Mouse (Mus musculus): ENCODE measurements around the gene Foxn3. TPM values are rescaled to one million over a fixed set of nuclear protein-coding genes. Genes with fewer than 3 reads are reported as not detected.

Foxn3 gene
- polyA plus RNA-seq, 1 experiment from 2014 or later = 66.4 TPM

DNA sequence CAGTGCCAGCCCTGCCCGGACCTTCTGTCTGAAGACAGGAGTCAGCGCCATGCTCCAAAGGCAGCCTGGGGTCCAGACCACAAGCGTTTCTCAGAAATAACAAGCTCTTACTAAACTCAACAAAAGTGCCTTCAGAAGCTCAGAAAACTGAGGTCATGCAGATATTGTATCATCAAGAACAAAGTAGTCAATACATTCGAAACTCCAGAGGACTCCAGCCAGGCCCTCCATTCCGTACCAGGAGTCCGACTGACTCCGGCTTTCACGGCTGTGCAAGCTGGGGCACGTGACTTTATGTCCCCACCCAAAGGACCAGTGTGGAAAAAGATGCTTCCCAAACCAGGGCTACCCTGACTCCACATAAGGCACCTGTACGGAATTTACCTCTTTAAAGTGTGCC is 195.1 kb downstream of the Foxn3 start:
- no peaks in the 10 kb centered on the region for H3K27me3 ChIP-seq (ENCODE audit: control insufficient read depth, insufficient read depth, low read depth, low read length)
- no peak for ATAC-seq
- no peak overlapping the region for H3K4me3 ChIP-seq (ENCODE audit: low read depth, low read length)
- H3K4me1 ChIP-seq (ENCODE audit: control insufficient read depth, insufficient read depth, low read length) = peaks cover 7% of the 10 kb centered on the region
- H3K27ac ChIP-seq (ENCODE audit: low read length) = no peak overlapping the region
- H3K9me3 ChIP-seq (replicated peaks; ENCODE audit: control insufficient read depth, low read length, poor library complexity, severe bottlenecking) = no peaks in the 10 kb centered on the region
- no peaks in the 10 kb centered on the region for H3K36me3 ChIP-seq (ENCODE audit: control insufficient read depth, insufficient read depth, low read length)
- 92% methylated on average over 10 of the region's 10 CpGs for WGBS
- H3K4me2 ChIP-seq (ENCODE audit: low read length) = no peak overlapping the region
- H3K9ac ChIP-seq (ENCODE audit: low read depth, low read length) = no peak overlapping the region

- no peak overlapping the region for H3K9ac ChIP-seq (ENCODE audit: low read depth, low read length)
- no peak overlapping the region for H3K4me3 ChIP-seq (ENCODE audit: low read depth, low read length)
- H3K9me3 ChIP-seq (replicated peaks; ENCODE audit: control insufficient read depth, low read length, poor library complexity, severe bottlenecking) = no peaks in the 10 kb centered on the region
- no peak for ATAC-seq
- no peaks in the 10 kb centered on the region for H3K27me3 ChIP-seq (ENCODE audit: control insufficient read depth, insufficient read depth, low read depth, low read length)
- H3K4me1 ChIP-seq (ENCODE audit: control insufficient read depth, insufficient read depth, low read length) = peaks cover 7% of the 10 kb centered on the region
- H3K27ac ChIP-seq (ENCODE audit: low read length) = no peak overlapping the region
- H3K36me3 ChIP-seq (ENCODE audit: control insufficient read depth, insufficient read depth, low read length) = no peaks in the 10 kb centered on the region
- WGBS = 87% methylated on average over 9 of the region's 9 CpGs
- no peak overlapping the region for H3K4me2 ChIP-seq (ENCODE audit: low read length)
Observed at GRCm38 (mm10) chr12:99365999-99366398, 197.4 kb downstream of the Foxn3 start.

DNA sequence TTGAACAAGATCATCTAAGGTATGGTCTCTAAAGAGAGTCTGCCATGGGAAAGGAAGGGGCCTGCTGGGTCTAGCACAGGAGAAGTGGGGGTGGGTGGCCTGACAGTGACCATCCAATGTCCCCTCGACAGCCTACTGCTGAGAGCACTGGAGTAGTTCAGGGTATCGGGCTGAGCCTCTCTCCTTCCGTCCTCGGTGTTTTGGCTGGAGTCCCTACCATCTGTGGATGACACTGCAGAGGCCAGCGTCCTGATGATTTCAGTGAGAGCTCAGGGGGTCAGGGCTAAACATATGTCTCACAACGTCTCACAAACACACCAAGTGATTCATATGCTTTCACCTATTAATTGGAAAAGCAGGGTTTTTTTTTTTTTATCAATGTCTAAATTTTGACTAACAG is 199.2 kb downstream of the Foxn3 start:
- H3K4me1 ChIP-seq (ENCODE audit: control insufficient read depth, insufficient read depth, low read length) = peaks cover 2% of the 10 kb centered on the region
- WGBS = 80% methylated on average over 6 of the region's 6 CpGs
- H3K4me2 ChIP-seq (ENCODE audit: low read length) = no peak overlapping the region
- H3K27ac ChIP-seq (ENCODE audit: low read length) = no peak overlapping the region
- H3K27me3 ChIP-seq (ENCODE audit: control insufficient read depth, insufficient read depth, low read depth, low read length) = no peaks in the 10 kb centered on the region
- no peak overlapping the region for H3K9ac ChIP-seq (ENCODE audit: low read depth, low read length)
- H3K4me3 ChIP-seq (ENCODE audit: low read depth, low read length) = no peak overlapping the region
- H3K9me3 ChIP-seq (replicated peaks; ENCODE audit: control insufficient read depth, low read length, poor library complexity, severe bottlenecking) = no peaks in the 10 kb centered on the region
- no peak for ATAC-seq
- H3K36me3 ChIP-seq (ENCODE audit: control insufficient read depth, insufficient read depth, low read length) = no peaks in the 10 kb centered on the region

- Histone ChIP-seq H3K27ac (ENCODE audit: low read length) (no peak overlapping the region), H3K9me3 (replicated peaks; ENCODE audit: control insufficient read depth, low read length, poor library complexity, severe bottlenecking) (no peaks in the 10 kb centered on the region), H3K36me3 (ENCODE audit: control insufficient read depth, insufficient read depth, low read length) (no peaks in the 10 kb centered on the region), H3K27me3 (ENCODE audit: control insufficient read depth, insufficient read depth, low read depth, low read length) (no peaks in the 10 kb centered on the region), H3K4me1 (ENCODE audit: control insufficient read depth, insufficient read depth, low read length) (peaks cover 2% of the 10 kb centered on the region), H3K9ac (ENCODE audit: low read depth, low read length) (no peak overlapping the region), H3K4me3 (ENCODE audit: low read depth, low read length) (no peak overlapping the region), H3K4me2 (ENCODE audit: low read length) (no peak overlapping the region)
- 94% methylated on average over 6 of the region's 6 CpGs for WGBS
- ATAC-seq = no peak
Observed at GRCm38 (mm10) chr12:99363024-99363423, 200.4 kb downstream of the Foxn3 start.

DNA sequence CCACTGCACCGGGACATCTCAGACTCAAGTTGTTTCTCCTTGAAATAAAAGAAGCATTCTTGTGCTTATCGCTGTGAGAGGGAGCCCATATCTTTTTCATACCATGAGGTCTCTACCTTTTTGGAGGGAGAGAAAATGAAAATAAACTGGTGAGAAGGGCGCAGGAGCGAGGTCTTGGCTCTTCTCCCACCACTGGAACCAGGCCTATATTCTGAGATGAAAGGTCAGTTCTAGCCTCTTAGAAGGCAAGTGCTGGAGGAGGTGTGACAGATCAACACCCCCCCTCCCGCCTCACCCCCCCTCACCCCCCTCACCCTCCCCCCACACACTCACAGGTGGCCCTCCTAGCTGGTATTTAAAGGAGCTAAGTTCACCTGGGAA is 201.6 kb downstream of the Foxn3 start:
- Histone ChIP-seq H3K27me3 (ENCODE audit: control insufficient read depth, insufficient read depth, low read depth, low read length) (no peaks in the 10 kb centered on the region), H3K9ac (ENCODE audit: low read depth, low read length) (no peak overlapping the region), H3K4me3 (ENCODE audit: low read depth, low read length) (no peak overlapping the region), H3K4me1 (ENCODE audit: control insufficient read depth, insufficient read depth, low read length) (no peaks in the 10 kb centered on the region; the same call in 1 of the 2 replicates), H3K4me2 (ENCODE audit: low read length) (no peak overlapping the region), H3K36me3 (ENCODE audit: control insufficient read depth, insufficient read depth, low read length) (no peaks in the 10 kb centered on the region), H3K27ac (ENCODE audit: low read length) (no peak overlapping the region), H3K9me3 (replicated peaks; ENCODE audit: control insufficient read depth, low read length, poor library complexity, severe bottlenecking) (no peaks in the 10 kb centered on the region)
- ATAC-seq = no peak
- WGBS = 64% methylated on average over 5 of the region's 5 CpGs

DNA sequence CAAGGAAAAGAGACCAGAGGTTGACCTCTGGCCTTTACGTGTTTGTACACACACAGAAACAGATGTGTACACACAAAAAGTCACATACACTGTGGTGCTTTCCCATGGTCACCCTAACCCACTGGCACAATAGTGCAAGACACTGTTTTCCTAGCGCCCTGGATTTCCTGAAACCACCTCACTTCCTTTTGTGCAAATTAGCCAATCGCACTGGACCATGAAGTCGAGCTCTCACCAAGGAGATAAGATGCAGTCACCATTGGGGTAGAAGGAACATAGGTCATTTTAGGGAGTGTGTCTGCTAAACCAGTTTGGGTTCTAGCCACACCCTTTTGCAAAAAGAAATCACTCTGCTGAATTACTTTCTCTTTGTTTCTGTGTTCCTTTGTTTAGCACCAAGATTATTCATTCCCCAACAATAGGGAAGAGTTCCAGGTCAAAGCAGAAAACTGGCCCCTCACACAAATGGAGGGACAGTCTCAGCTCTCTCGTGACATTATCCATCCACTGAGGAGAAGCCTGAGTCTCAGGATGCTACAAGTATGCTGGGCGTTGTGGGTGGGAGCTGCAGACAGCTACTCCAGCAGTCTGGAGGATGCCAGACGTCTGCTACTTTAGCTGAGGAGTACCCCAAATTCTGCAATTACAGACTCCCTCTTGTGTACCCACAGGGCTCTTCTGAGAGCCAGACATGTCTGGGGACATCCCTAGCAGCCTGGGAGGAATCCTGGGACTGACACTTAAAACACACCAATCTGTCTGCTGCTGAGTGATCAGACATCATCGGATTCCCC is 202.2 kb downstream of the Foxn3 start:
- Histone ChIP-seq H3K4me2 (ENCODE audit: low read length) (no peak overlapping the region), H3K27ac (ENCODE audit: low read length) (no peak overlapping the region), H3K4me3 (ENCODE audit: low read depth, low read length) (no peak overlapping the region), H3K4me1 (ENCODE audit: control insufficient read depth, insufficient read depth, low read length) (no peaks in the 10 kb centered on the region), H3K9ac (ENCODE audit: low read depth, low read length) (no peak overlapping the region), H3K27me3 (ENCODE audit: control insufficient read depth, insufficient read depth, low read depth, low read length) (no peaks in the 10 kb centered on the region), H3K36me3 (ENCODE audit: control insufficient read depth, insufficient read depth, low read length) (no peaks in the 10 kb centered on the region), H3K9me3 (replicated peaks; ENCODE audit: control insufficient read depth, low read length, poor library complexity, severe bottlenecking) (no peaks in the 10 kb centered on the region)
- ATAC-seq = no peak
- WGBS = 63% methylated on average over 8 of the region's 8 CpGs

DNA sequence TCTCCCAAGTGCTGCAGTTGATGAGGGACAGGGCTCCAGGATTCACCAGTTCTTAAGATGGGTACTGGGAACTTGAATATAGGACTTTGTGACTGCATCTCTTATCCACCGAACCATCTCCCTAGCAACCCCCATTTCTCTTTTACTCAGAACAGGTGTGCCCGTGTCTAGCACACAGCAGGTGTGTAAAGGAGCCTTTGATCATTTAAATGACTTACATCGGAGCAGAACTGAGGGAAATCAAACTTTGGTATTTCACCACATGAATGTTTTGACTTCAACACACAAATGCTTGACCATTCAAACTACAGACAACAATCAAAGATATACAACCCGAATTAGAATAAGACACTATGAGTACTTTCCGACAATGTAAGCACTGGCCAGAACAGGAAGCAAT is 204.7 kb downstream of the Foxn3 start:
- no peaks in the 10 kb centered on the region for H3K4me1 ChIP-seq (ENCODE audit: control insufficient read depth, insufficient read depth, low read length)
- no peak overlapping the region for H3K4me2 ChIP-seq (ENCODE audit: low read length)
- H3K9ac ChIP-seq (ENCODE audit: low read depth, low read length) = no peak overlapping the region
- H3K27ac ChIP-seq (ENCODE audit: low read length) = no peak overlapping the region
- H3K36me3 ChIP-seq (ENCODE audit: control insufficient read depth, insufficient read depth, low read length) = no peaks in the 10 kb centered on the region
- no peak overlapping the region for H3K4me3 ChIP-seq (ENCODE audit: low read depth, low read length)
- H3K9me3 ChIP-seq (replicated peaks; ENCODE audit: control insufficient read depth, low read length, poor library complexity, severe bottlenecking) = no peaks in the 10 kb centered on the region
- no peaks in the 10 kb centered on the region for H3K27me3 ChIP-seq (ENCODE audit: control insufficient read depth, insufficient read depth, low read depth, low read length)
- ATAC-seq = no peak
- 82% methylated on average over 5 of the region's 5 CpGs for WGBS

- Histone ChIP-seq H3K27me3 (ENCODE audit: control insufficient read depth, insufficient read depth, low read depth, low read length) (no peaks in the 10 kb centered on the region), H3K4me2 (ENCODE audit: low read length) (no peak overlapping the region), H3K4me3 (ENCODE audit: low read depth, low read length) (no peak overlapping the region), H3K27ac (ENCODE audit: low read length) (no peak overlapping the region), H3K4me1 (ENCODE audit: control insufficient read depth, insufficient read depth, low read length) (no peaks in the 10 kb centered on the region), H3K36me3 (ENCODE audit: control insufficient read depth, insufficient read depth, low read length) (no peaks in the 10 kb centered on the region), H3K9me3 (replicated peaks; ENCODE audit: control insufficient read depth, low read length, poor library complexity, severe bottlenecking) (no peaks in the 10 kb centered on the region), H3K9ac (ENCODE audit: low read depth, low read length) (no peak overlapping the region)
- WGBS = 89% methylated on average over 8 of the region's 8 CpGs
- ATAC-seq = no peak
Observed at GRCm38 (mm10) chr12:99356660-99357059, 206.7 kb downstream of the Foxn3 start.

DNA sequence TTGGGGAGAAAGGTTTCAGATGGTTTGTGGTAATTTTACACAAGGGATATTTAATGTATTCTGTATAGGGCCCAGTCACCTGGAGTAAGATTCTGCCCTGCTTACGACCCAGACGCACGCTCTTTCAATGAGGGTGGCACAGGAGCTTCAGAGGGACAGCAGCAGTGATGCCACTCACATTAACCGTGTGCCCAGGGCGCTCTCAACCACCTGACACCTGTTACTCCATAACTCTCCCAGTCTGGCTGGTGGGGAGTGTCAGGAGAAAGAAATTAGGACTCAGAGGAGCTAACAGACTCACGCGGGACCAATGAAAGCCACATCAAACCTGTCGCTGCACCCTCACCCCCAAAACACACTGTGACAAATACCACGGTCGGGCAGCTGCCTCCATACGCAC is 209.7 kb downstream of the Foxn3 start:
- no peaks in the 10 kb centered on the region for H3K36me3 ChIP-seq (ENCODE audit: control insufficient read depth, insufficient read depth, low read length)
- H3K9ac ChIP-seq (ENCODE audit: low read depth, low read length) = no peak overlapping the region
- no peaks in the 10 kb centered on the region for H3K9me3 ChIP-seq (replicated peaks; ENCODE audit: control insufficient read depth, low read length, poor library complexity, severe bottlenecking)
- H3K27ac ChIP-seq (ENCODE audit: low read length) = no peak overlapping the region
- H3K4me3 ChIP-seq (ENCODE audit: low read depth, low read length) = no peak overlapping the region
- WGBS = 89% methylated on average over 11 of the region's 11 CpGs
- H3K27me3 ChIP-seq (ENCODE audit: control insufficient read depth, insufficient read depth, low read depth, low read length) = no peaks in the 10 kb centered on the region
- ATAC-seq = no peak
- peaks cover 3% of the 10 kb centered on the region for H3K4me1 ChIP-seq (ENCODE audit: control insufficient read depth, insufficient read depth, low read length)
- no peak overlapping the region for H3K4me2 ChIP-seq (ENCODE audit: low read length)

Data from midbrain, embryonic 16.5 days (tissue).